Mouse (Mus musculus) gastrocnemius, postnatal 14 days (tissue): ENCODE results near the gene 1700067P10Rik. TPM values are rescaled to one million over a fixed set of nuclear protein-coding genes. Genes with fewer than 3 reads are reported as not detected.

Experiments
- DNase-seq: peaks from one replicate; pipeline ENCODE4 v3.0.0; 2021; ENCODE audit warnings: mixed read lengths
- intact Hi-C: fragments of 180-260 bp; cut with DNase I; formaldehyde crosslinking; loops from one replicate; pipeline ENCODE4 v1.15.1; 2025; ENCODE audit warnings: low total_unique reads
- total RNA-seq, 2 experiments: library from RNA; stranded (reverse); gene quantifications; 2 replicates each; pipeline ENCODE4 v1.2.3; 2021

Gene 1700067P10Rik
- total RNA-seq, 2 experiments from 2014 or later, result not detected

DNA sequence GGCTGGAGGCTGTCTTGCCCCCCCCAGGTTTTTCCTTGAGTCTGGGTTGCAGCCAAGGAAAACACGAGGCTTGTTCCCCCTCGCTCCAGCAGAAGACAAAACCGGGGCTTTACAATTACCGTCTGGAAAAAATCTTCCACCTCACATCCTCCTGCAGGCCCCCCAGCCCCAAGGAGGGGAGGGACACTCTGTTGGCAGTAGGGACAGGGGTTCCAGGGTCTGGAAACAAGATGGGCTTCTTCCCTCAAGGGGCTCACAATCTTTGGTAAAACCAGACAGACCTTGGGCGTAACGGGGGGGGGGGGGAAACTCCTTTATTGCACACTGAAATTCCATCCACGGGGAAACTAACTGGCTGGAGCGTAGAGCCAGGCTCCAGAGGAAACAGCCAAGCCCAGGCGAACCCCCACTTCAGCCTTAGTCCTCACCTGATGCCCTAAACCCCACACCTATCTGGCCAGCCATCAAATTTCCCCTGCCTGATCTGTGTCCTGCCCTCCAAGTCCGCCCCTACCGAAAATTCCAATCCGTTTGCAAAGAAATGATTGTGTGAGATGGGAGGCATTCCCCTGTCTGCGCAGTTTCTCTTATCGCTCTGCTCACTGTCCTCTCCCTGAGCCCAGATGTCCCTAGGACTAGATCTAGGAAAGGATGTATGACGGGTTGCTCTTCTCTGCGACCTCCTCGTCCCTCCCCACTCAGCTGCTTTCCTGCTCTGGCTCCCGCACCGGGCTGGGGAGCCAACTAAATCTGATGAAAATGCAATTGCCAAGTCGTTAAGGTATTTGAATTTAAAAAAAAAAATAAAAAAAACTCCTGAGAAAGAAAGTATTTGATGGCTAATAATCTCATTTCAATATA is 5.9 kb downstream of the 1700067P10Rik start:
- intact Hi-C loops, result loop anchor here (10.0 kb wide), 1 partner anchor 190 kb away; no protein-coding TSS in a partner anchor
- no peak for DNase-seq

DNA sequence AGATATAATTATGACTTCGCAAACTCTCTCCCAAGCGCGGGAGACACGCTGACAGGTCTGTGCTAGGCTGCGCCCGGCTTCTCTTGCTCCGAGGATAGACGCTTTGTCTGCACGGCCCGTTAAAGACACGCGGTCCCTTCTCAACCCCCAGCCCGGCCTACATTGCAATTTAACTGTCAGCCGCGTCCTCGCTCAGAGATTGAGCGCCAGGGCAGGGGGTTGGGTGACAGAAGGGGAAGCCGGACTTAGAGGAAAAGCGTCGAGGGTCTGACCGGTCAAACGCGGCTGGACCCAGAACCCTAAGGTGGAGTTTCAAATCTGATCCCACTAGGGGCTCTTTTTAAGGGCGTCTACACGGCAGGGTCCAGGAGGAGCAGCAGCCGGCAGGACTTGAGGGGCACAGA is 6.6 kb downstream of the 1700067P10Rik start:
- DNase-seq, result no peak
- intact Hi-C loops, result loop anchor here (10.0 kb wide), 1 partner anchor 191 kb away; no protein-coding TSS in a partner anchor

DNA sequence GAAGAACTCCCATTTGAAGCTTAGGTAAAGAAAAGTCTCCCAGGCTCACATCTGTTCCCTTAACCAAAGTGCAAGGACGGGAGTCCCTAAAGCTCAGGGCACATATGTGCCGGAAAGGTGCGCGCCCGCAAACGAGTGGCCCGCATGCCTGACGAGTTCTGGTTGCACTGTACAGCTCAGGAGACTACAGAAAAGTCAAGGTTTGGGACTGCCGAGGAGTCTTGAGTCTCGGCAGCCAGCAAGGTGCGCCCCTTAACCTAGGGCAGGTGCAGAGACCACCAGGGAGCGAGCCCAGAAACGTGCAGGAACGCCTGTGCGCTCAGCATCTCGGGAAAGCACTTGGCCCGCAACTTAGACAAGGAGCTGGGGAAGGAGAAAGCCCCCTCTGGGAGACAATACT is 7.2 kb downstream of the 1700067P10Rik start:
- DNase-seq, result no peak
- intact Hi-C loops, result loop anchor here (10.0 kb wide), 1 partner anchor 192 kb away; no protein-coding TSS in a partner anchor

DNA sequence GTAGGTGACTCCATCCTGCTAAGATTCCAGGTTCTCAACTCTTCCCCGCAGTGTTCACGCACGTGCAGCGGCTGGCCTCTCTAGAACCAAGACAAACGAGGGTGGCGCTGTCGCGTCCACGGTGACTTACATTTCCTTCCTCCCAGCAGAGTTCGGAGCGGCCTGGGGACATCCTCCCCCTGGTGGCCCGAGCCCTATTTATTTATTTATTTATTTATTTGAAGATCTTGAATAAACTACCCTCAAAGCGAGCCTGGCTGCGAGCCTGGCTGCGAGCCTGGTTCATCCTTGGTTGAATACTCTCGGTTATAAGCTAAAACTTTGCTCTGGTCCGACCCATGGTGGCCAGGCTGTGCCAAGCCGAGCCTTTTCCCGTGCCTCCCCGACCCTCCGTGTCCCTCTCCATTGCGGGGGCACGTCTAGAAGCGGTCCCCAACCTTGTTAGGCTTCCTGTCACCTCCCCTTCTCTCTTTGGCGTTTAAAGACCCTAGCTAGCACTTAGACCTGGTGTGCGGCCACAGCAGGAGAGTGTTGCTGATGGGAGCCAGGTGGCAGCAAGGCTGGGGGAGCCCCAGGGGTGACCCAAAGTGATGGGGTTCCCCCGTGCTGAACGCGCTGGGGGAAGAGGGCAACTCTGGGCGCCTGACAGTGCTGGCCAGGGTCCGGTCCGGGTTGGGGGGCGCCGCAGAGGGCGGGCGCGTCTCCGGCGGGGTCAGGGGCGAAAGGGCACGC is 8.1 kb downstream of the 1700067P10Rik start:
- intact Hi-C loops, result loop anchor here (10.0 kb wide), 1 partner anchor 192 kb away; no protein-coding TSS in a partner anchor
- peak; percentile 22 for DNase-seq

DNA sequence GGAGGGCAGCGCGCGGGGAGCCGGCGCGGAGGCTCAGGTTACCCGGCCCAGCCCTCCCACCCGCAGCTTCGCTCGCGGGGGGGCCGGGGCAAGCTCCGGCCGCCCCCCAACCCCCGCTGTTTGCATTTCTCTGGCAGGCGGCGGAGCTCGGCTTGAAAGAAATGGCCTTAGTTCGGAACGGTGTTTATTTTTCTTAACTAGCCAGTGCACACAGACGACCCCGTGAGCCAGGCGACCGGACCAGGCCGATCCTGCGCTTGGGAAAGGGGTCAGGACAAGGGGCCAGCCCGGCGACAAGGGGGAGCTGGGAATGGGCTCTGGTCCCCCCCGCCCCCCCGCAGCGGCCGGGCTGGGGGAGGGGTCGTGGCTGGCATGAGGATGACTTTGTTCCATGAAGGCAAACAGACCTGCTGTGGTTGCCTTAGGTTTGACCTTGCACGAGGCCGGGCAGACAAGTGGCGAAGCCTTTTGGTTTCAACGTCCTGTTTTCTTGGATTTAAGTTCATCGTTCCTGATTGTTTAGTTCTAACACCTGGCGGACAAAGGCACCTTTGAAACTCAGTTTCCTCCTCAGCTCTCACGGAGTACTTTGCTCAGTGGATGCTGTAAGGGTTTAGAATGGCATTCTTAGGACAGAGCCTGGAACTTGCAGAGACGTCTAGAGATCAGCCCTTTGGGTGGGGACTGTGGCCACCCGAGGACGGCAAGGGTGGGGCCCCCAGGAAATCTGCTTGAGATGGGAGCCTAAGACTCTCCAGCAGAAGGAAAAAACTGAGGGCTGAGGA is 8.8 kb downstream of the 1700067P10Rik start:
- DNase-seq, result no peak
- intact Hi-C loops, result loop anchor here (2.0 to 10.0 kb wide), 2 partner anchors 193 to 309 kb away; no protein-coding TSS in a partner anchor

DNA sequence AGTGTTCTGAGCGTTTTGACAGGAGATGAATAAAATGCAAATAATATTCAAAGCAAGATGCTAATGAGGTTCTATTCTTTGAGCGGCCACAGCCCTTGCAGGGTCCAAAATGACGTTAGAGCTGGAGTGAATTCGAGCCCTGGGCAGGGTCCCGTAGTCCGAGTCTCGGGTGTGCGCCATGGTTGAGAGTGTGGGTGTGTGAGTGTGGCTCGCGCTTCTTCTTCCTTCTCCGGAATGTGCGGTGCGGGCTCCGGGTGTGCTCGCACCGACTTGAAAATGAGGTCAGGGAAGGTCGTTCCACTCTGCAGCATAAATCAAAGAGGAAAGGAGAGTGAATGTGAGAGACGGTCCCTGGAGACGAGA is 9.4 kb downstream of the 1700067P10Rik start:
- no peak for DNase-seq
- intact Hi-C loops, result loop anchor here (2.0 to 10.0 kb wide), 2 partner anchors 194 to 310 kb away; no protein-coding TSS in a partner anchor

DNA sequence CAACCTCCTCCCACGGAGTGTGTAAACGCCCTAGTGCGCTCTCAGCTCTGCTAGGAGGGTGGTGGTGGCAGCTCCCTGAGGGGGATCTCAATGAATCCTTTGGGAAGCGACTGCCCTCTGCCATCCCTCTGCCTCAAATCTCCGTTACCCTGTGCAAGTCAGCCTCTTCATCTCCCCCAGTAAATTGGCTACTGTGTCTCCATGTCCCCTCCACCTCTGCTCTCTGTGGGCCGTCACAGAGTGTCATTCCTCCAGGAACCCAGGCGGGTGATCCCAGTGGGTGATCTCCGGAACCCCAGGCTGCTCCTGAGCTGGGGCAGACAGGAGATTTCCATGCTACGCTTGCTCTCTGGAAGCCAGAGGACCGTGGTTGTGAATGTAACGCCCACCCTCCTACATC is 10.2 kb downstream of the 1700067P10Rik start:
- DNase-seq, result no peak
- intact Hi-C loops, result loop anchor here (2.0 to 10.0 kb wide), 2 partner anchors 195 to 311 kb away; no protein-coding TSS in a partner anchor

DNA sequence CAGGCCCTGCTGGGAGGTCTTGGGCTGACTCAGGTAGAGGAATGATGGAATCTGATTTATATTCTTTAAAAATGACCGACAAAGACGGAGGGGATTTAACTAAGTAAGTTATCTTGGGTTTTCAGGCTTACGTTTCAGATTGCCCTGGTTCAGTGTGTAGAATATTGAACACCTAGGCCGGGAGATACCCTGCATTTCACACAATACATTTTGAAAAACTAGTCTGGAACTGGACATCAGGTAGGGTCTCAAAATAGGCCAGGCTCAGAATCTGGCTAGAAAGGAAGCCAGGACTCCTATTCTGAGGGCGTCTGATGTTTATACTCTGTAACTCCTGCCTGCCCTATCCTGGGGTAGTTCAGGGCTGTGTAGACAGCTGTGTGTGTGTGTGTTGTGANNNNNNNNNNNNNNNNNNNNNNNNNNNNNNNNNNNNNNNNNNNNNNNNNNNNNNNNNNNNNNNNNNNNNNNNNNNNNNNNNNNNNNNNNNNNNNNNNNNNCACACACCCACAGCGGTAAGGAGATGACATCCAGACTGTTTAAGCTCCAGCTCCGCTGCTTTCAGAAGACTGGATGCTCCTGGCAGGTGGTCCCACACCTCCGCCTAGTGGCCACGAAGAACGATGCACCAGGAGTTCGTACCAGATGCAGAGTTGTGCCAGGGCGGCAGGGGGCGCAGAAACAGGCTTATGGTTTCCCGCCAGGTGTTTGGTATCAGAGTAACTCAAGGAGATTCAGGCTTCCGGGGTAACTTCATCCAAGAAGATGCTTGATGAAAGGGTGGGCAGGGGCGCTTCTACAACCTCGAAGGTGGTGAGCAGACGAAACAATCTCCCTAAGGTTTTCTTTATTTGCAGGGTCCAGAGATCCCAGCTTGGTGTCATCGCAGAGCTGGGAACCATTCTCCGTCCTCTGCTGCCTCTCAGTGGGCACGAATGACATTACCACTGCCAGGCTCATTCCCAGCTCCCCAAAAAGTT is 11.6 kb downstream of the 1700067P10Rik start:
- peak; percentile 83 for DNase-seq
- intact Hi-C loops, result loop anchor here (5.0 kb wide), 2 partner anchors 58 to 223 kb away; no protein-coding TSS in a partner anchor

DNA sequence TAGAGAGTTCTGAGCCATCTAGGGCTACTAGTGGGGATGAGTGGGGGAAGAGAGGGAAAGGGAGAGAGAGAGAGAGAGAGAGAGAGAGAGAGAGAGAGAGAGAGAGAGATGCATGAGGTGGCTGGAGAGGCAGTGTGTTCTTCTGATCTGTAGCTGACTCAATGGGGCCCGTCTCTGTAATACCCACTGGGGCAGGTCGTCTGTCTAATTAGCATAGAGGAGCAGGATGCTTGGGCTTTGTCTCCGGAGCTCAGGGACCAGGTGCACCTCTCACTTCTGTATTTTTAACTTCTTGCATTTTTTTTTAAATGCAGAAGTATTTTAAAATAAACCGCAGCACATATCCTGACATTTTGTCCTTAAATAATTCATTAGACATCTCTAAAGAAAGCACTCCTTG is 18.2 kb downstream of the 1700067P10Rik start:
- no peak for DNase-seq
- intact Hi-C loops, result no loop called here

DNA sequence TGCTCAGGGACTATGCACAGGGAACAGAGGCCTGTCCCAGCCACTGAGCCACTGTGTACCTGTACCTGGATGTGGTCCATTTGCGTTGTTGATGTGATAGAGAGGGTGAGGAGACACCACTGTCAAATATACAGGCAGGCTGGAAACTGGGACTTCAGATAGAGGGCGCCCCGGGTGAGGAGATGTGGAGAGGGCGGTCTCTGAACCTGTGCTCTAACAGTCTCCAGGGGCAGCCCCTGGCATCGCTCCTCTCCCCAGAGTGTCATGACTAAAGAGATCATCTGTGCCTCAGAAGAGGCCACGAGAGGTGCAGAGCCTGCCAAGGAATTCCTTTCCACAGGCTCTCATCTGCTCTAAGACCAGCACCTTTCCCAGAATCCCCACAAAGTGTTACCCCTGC is 18.7 kb downstream of the 1700067P10Rik start:
- intact Hi-C loops, result no loop called here
- no peak for DNase-seq

DNA sequence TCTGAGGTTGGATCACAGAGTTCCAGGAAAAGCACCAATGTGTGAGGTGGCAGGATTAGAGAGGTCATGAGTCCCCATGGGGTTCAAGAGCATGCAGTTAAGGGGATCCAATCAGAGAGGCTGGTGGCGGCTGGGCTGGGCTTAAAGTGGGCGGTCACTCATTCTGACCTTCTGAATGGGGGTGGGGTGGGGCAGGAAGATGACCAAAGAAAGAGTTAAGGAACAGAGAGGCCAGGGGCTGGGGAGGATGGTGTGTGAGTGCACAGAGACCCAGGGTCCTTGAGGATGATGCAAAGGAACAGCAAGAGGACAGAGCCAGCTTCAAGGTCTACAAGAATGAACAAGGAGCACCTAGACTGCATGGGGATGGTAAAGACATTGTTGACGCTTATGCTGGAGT is 19.4 kb downstream of the 1700067P10Rik start:
- intact Hi-C loops, result no loop called here
- DNase-seq, result no peak

DNA sequence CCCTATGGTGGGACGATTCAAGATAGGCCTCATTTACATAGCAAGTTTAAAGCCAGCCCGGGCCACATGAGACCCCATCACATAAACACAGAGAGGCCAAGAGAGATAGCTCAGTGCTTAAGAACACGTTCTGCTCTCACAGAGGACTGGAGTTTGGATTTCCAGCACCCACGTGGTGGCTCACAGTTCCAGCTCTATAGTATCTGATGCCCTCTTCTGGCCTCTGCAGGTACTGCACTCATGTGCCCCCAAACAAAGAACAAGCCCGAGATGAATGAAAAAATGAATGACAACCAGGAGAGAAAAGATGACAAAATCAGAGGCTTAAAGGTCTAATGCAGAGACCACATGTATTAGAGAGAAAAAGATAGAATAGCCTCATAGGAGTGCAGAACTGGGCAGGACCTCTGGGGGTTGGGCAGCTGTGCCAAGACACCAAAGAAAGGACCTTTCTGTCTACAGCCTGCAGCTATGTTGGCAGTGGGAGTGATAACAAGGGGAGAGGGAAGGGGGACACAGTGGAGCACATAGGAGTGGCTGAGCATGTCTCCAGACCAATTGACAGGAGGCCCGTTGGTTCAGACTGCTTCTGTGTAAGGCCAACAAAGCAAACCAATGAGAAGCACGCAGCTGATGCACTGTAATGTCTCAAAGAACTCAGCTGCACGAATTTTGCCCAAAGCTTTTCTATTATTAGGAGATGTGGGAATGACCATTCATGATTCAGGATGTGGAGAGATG is 21.6 kb downstream of the 1700067P10Rik start:
- DNase-seq, result peak; percentile 23
- intact Hi-C loops, result no loop called here

DNA sequence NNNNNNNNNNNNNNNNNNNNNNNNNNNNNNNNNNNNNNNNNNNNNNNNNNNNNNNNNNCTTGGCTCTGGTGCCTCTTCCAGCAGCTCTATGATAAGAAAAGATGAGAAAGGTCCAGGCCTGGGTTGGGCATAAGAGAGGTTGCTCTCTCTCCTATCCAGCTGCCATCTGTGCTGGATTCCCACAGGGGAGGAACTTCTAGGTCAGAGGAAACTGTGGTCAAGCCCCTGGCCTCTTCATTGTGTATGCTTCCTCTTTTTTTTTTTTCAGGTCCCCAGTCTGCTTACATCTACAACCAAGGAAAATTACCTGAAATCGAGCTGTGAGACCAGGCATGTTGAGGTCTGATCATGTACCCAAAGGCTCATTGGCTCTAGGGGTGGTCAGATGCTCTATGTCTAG is 29.5 kb downstream of the 1700067P10Rik start:
- intact Hi-C loops, result no loop called here
- DNase-seq, result no peak

DNA sequence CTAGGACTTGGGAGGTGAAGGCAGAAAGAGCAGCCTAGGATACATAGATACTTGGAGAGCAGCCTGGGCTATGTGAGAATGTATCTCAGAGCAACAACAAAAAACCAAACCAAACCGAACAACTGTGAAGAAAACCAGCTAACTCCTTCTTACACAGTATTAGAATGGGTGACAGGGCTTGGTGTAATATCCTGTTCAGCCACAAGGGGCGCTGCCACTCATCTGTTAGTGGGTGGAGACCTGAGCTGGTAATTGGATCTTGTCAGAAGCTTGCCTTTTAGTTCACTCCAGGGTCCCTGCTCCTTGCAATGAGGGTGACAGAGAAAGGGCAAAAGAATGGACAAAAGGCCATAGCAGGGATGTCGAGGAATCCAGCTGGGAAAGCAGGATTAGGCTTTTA is 30.5 kb downstream of the 1700067P10Rik start:
- DNase-seq, result peak; percentile 70
- intact Hi-C loops, result no loop called here

DNA sequence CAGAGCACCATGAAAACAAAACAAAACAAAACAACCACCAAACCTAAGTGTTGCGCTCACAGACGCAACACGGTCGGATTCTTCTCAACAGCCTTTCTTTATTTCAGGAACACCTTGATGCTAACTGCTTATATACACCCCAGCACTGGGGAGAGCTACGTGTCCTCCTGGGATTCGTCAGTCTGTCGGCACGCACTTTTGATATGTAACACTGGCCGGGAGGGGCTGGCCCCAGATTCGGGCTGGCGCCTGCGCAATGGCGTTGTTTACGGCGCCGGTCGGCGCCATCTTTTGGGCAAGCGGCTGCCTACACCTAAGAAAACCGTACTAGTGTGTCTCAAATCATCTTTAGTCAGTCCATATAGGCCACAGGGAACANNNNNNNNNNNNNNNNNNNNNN is 31.3 kb downstream of the 1700067P10Rik start:
- intact Hi-C loops, result no loop called here
- no peak for DNase-seq

DNA sequence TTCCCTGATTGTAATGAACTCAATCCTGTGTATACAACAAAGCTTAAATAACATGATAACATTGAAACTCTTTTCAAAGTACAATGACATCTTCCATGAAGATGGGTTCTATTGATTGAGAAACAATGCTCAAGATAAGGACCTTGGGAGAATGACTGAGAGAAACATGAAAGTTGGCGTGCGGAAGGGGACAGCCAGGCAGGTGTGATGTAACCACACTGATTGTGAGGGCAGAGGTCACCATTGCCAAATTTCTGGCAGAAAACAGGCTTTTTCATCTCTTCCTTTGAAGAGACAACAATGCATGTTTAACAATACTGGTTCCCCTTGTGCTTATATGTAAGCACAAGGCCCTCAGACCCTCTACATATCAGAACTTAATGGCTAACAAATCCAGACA is 43.7 kb downstream of the 1700067P10Rik start:
- intact Hi-C loops, result no loop called here
- no peak for DNase-seq
